Mouse (Mus musculus): ENCODE data around the gene Lrrc8e. TPM values are rescaled to one million over a fixed set of nuclear protein-coding genes. Genes with fewer than 3 reads are reported as not detected.

Lrrc8e gene
- 10 to 100 TPM; 20.8 to 31.1 TPM for total RNA-seq (2021)
- long read RNA-seq, experiment 1, transcript Lrrc8e-201 (3 exons, 3,878 nt), result major isoform, 24 of 37 reads
- long read RNA-seq, experiment 1, partial matches to known transcripts, result 0 of 37 reads
- long read RNA-seq, experiment 1, other reads (novel, unspliced or antisense), result 13 of 37 reads
- long read RNA-seq, experiment 2, transcript Lrrc8e-201 (3 exons, 3,878 nt), result major isoform, 95 of 148 reads
- long read RNA-seq, experiment 2, partial matches to known transcripts, result 4 of 148 reads
- long read RNA-seq, experiment 2, other reads (novel, unspliced or antisense), result 49 of 148 reads

DNA sequence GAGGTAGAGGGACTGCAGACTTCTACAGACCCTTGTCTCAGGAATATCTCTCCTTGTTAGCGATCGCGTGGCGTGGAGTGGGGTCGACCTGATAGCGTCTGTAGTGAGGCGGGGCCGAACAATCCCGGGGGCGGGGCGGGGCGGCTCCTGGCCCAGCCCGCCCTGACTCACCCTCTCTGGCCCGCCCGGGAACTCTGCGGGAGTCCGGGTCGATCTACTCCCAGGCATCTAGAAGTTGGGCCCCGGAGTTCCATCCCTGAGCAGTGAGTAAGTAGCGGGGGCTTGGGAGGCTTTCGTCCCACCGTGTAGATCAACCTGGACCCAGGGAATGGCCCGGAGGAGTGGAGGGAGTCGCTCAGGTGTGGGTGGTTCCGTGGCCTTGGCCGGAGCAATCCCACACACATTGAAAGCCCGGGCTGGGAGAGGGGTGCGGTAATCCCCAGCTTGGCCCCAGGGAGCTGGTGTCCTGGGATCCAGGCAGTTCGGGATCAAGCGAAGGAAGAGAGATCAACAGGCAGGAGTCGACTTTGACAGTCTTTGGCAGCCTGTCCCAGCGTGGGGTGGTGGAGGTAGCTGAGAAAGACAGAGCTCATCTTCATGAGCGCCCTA, at the start of gene Lrrc8e:
TSS of gene Lrrc8e (plus strand) at position 89 of the 609 bp plus-strand sequence.
- peak; percentile 62 to 76 for DNase-seq (ENCODE audit: low spot score in 2 of 2)

DNA sequence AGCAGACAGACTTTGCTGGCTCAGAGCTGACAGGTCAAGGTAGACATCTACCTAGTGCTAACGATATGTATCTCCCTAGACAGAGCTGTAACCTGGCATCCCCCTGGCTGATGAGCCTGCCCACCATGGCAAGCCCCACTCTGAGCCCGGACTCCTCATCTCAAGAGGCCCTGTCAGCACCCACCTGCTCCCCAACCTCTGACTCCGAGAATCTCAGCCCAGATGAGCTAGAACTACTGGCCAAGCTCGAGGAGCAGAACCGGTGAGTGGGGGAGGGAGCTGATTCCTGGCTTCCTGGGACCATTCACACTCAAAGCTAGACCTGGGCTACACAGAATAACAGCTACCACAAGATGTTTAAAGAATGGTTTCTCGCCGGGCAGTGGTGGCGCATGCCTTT, 43.2 kb upstream of the Lrrc8e start:
- no peak for DNase-seq (ENCODE audit: low spot score in 2 of 2)

DNA sequence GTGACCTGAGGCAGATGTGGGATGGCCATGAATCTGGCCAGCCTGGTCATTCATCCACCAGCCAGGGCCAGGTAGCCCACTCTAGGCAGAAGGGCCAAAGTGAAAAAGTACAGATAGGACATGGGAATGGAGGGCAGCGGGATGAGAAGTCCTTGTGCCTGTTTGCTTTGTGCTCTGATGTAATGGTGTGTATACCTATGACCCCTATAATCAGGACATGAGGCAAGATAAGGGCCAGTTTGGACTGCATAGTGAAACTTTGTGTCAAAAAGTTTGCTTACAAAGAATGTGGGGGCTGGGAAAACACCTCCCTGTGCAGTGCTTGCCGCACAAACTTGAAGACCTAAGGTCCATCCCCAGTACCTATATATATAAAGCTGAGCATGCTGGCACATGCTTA, 40.5 kb upstream of the Lrrc8e start:
- DNase-seq (ENCODE audit: low spot score in 2 of 2), result no peak

DNA sequence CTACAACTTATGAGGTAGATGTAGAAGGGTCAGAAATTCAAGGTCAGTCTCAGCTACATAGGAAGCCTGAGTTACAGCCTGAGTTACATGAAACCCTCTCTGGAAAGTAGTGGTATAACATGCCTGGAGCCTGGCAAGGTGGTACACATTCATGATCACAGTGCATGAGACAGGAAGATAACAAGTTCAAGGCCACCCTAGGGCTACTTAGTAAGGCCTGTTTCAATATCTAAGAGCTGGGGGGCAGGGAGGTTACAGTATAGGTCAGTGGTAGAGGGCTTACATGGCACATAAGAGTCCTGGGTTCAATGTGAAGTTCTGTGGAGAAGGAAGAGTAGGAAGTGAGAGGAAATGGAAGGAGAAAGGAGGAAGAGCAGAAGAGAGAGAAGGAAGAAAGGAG, 38.0 kb upstream of the Lrrc8e start:
- DNase-seq (ENCODE audit: low spot score in 2 of 2), result no peak

DNA sequence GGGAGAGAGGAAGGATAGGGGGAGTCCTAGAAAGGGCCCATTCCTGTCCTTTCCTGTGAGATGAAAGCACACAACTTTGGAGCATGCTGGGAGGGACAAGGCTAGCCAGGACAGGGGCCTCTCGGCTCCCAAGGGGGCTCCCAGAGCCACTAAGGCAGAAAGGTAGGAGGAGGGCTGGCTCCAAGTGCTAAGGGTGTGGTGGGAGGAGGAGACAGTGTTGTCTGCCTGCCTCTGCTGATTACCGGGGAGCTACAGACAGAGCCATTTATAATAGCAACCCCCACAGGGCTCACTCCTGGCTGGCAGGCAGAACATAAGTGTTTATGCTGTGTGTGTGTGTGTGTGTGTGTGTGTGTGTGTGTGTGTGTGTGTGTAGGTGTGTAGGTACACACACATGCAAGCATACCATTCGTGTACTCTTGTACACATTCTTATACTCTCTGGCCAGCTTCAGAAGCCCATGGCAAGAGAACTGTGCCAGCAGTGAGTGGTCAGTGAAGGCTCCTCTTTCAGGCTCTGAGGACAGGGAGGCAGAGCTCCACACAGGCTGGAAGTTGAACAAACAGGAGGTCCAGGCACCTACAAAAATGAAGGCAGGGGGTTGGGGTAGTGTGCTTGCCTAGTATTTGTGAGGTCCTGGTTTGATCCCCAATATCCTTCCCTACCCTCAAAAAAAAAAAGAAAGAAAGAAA, 37.5 kb upstream of the Lrrc8e start:
- no peak for DNase-seq (ENCODE audit: low spot score in 2 of 2)

DNA sequence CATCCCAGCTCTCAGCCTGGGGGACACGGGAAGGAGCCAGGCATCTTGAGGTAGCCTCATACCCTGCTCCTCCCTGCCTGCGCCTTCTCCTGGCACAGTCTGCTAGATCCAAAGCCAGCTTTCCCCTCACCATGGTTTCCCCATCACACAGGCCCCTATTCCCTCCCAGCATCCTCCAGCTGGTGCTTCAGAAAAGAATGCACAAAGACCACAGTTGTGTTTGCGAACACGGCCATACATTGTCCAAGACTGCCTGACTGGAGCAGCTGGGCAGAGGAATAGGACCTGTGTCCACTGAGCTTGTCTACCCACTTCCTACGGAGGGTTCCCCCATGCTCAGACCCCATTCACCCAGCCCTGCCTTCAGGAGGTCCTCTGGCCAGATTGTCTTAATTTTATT, 34.3 kb upstream of the Lrrc8e start:
- DNase-seq (ENCODE audit: low spot score in 2 of 2), result no peak

DNA sequence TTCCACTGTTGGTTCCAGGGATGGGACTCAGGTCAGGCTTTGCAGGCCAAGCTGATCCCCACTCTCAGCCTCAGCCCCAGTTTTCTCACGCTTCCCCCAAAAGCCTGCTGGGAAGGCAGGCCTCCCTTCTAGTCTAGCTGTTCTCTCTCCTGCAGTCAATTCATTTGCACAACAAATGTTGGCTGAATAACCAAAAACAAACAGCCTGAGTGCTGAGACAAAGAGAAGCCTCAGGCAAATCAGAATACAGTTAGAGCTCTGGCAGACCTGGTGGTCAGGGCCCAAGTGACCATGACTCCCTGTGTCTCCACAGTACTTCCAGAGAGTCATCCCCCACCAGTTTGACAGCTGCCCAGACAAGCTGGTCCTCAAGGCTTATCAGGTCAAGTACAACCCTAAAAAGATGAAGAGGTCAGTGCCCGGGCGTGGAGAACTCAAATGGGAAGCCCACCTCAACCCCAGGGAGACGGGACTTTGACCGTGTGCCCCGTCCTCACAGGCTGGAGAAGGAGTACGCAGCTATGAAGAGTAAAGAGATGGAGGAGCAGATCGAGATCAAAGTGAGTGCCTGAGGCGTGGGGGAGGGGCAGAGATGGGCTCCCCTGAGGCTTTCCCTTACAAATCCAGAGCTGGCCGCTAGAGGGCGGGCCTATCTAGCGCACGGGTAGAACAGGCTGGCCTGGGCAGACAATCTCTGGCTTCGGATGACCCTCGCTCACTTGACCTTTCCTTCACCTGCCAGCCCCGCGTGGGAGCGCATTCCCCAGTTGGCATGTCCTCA, 33.6 kb upstream of the Lrrc8e start:
- DNase-seq (ENCODE audit: low spot score in 2 of 2), result peak; percentile 88 to 94

DNA sequence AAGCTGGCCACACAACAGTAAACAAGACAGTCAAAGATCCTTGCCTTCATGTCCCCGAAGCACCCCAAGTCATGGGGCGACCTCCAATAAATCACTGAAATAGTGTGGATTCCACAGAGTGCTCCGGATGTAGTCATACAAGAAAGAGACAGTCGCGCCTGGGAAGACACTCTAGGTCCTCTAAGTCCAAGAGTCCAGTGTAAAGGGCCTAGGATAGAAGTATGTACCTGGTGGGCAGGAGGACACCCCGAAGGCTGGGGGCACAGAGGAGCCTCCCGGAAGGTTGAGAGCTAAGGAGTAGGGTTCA, 33.1 kb upstream of the Lrrc8e start:
- DNase-seq (ENCODE audit: low spot score in 2 of 2), result no peak

DNA sequence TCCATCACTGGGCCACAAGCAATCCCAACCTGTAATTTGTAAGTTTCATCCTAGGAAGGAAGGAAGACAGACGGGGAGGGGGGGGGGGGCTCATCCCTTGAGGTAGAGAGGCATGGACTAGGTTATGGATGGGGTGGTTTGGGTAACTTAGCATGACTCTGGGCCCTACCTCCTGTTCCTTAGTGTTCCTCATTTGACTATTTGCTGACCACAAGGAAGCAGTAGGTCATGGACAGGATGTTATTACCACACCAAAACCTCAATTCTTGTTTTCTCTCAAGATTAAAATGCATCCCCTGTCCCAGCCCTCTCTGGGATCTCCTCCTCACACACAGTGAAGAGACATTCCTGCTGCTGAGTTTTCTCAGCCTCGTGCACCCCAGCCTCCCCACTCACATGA, 25.3 kb upstream of the Lrrc8e start:
- no peak for DNase-seq (ENCODE audit: low spot score in 2 of 2)

DNA sequence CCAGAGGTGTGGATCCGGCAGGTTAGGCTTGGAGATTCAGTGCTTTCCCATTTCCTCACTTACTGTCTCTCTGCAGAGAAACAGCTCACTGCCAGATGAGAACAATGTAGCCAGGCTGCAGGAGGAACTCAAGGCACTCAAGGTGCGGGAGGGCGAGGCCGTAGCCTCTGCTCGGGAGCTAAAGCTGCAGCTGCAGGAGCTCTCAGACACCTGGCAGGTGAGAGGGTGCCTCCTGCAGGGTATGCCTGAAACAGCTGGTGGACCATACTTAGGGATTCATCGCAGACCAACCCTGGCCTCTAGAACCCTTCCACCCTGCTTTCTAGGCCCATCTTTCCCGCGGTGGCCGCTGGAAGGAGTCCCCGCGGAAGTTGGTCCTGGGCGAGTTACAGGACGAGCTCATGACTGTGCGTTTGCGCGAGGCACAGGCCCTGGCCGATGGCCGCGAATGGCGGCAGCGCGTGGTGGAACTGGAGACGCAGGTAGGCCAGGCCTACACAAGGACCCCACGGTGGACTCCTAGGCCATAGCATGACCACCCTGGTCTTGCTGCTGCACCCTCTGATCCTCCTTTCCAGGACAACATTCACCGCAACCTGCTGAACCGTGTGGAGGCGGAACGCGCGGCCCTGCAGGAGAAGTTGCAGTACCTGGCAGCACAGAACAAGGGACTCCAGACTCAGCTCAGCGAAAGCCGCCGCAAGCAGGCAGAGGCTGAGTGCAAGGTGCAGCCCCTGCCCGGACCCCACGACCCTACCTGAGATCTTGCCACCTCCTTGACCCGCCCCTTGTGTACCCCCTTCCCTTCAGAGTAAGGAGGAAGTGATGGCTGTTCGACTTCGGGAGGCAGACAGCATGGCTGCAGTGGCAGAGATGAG, 21.1 kb upstream of the Lrrc8e start:
- DNase-seq (ENCODE audit: low spot score in 2 of 2), result no peak

DNA sequence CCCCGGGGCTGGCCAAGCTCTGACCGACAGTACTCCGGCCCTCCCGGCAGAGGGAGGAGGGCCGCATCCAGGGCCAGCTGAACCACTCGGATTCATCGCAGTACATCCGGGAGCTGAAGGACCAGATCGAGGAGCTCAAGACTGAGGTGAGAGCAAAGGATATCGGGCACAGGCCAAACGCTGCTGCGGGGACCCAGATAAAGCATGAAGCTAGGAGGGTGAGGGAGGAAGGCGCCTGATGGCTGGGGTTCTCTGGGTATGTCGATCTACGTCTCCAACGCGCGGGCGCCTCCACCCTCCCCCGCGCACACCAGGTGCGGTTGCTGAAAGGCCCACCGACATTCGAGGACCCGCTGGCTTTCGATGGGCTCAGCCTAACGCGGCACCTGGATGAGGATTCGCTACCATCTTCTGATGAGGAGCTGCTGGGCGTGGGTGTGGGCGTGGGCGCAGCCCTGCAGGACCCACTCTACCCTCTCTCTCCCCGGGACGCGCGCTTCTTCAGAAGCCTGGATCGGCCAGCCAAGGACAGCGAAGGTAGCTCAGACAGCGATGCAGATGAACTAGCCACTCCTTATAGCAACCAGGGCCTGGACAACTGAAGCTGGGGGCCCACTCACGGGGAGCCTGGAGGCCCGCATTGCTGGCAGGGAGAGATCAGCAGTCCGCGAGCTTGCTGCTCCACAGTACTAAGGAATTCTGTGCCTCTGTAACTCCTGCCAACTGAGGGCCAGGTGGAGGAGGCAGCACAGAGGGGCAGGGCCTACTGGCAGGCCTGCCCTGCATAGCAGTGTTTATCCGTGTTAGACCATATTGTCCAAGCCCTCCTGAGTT, 20.2 kb upstream of the Lrrc8e start:
- no peak for DNase-seq (ENCODE audit: low spot score in 2 of 2)

DNA sequence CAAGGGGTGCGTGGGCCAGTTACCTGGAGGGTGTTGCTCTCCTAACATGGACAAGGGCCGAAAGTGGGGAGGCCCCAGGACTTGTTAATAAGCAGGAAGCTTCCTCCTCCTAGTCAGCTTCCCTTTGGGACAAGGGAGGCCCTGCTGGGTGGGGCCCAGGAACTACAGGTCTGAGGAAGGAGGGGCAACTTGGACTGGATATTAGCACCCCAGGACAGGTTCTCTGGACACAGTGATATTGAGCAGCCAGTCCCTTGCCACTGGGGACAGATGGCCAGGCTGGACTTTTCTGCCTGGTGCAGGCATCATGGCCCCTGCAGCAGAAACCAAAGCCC, 19.6 kb upstream of the Lrrc8e start:
- no peak for DNase-seq (ENCODE audit: low spot score in 2 of 2)

DNA sequence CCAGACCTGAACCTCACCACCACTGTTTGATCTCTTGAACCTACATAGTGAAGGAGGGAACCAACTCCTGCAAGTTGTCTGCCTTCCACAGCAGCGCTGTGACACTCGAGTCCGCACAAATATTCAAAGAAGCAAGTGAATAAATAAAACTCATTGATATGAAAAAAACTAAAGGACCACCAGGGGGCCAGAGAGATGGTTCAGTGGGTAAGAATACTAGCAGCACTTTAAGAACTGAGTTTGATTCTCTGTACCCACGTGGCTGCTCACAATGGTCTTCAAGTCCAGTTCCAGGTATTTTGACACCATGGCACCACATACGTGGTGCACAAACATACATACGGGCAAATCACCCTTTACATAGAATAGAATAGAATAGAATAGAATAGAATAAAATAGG, 15.5 kb upstream of the Lrrc8e start:
- DNase-seq (ENCODE audit: low spot score in 2 of 2), result no peak

DNA sequence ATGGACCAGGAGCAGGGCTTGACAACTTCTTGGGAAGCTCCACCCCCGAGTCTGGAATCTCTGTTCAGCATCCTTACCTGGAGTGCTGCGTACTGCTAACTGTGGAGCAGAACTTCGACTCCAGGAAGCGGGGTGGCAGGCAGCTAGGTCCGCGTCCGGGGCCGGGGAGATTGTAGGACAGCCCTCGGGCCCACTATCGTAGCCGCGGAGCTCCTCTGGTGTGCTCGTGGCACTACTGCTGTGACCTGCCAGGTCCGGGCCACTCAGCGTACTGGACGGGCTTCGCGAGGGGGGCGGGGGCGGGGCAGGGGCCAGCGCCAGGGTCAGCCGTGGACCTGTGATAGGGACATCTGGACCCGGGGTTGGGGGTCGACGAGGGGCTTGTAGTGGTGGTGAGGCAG, 13.8 kb upstream of the Lrrc8e start:
- no peak for DNase-seq (ENCODE audit: low spot score in 2 of 2)

DNA sequence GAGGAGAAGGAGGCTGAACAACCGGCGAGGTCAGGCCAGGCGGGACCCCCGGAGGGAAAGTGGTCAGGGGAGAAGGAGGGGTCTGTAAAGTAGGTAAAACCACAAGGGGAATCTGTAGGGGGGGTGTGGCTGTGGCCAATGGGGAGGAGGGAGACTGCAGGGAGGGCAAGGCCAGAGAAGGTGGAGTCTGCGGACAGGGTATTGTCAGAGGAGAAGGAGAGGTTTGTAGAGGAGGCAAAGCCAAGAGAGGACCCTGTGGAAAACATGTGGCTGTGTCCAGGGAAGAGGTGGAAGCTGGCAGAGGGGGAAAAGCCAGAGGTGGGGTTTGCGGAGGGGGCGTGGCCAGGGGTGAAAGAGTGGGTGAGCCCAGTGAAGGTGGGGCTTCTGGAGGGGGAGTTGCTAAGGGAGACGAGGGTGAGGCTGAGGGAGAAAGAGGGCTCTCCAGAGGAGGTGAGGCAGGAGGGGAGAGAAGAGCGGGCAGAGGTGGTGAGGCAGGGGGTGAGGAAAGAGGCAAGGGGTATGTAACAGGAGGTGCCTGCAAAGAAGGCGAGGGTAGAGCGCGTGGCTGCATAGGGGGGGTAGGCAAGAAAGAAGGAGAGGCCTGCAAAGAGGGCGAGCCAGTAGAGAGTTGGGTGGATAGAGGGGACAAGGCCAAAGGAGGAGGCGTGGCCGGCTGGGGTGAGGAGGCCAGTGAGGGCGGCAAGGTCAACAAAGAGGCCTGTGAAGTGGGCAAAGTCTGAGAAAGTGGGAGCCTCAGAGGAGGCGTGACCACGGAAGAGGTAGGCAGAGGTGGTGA, 13.2 kb upstream of the Lrrc8e start:
- peak; percentile 63 to 77 for DNase-seq (ENCODE audit: low spot score in 2 of 2)

DNA sequence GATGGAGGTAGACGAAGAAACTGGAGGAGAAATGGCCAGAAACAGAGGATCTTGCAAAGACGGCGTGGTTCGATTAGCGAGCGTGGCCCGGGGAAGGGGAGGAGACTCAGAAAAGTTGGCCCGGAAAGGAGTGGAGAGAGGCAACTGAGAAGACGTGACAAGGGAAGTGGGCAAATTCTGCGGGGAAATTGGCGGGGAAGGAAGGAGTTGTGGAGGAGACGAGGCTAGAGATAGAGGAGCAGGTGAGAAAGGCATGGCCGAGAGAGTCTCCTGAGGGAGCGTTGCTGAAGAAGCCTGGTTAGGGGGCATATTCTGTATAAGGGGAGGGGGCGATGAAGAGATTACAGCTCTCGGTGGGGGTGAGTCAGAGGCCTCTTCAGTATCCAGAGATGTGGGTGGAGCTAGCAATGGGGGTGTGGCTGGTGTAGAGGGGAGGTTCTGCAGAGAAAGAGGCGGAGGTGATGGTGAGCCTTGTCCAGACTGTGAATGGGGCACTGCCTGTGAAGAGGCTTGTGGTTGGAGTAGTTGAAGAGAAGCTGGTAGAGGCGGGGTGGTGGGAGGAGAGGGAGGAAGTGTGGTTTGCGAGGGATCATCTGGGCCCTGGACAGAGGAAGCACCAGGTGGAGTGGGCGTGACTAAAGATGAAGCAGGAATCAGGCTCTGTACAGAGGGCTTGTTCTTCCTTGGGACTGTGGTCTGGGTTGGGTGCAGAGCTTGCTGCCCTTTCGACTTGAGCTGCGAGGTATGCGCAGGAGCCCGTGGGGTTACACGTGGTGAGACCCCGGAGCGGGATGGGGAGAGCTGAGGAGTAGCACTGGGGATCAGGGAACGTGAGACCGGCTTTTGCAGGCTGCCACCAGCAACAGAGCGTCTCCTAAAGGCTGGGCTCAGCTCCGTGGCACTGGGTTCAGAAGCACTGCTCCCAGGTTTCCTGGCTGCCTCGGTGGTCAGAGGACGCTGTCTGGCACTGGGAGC, 12.3 kb upstream of the Lrrc8e start:
- peak; percentile 59 to 75 for DNase-seq (ENCODE audit: low spot score in 2 of 2)

DNA sequence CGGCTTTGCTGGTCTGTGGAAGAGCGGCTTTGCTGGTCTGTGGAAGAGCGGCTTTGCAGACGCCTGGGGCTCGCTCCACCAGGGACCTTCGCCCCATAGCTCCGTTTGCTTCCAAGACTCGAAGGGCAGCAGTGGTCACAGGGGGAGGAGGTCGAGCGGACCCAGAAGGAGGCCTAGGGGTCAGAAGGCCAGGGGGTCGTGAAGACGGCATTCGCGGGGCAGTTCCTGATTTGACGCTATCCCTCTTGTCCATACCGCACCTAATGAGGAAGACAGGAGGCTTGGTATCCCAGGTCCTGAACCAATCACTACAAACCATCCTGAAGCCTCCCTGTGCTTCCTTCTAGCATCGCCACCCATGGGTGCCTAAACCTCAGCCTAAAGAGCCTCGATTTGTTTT, 10.3 kb upstream of the Lrrc8e start:
- no peak for DNase-seq (ENCODE audit: low spot score in 2 of 2)

Measured in adrenal gland, adult 18-20 months (tissue).